Mouse (Mus musculus) cerebellum, adult 18-20 months (tissue): ENCODE data around the gene Zfp385c.
A peak's percentile ranks its signal among the peaks of the same experiment; 100 is the strongest.

Experiments
- DNase-seq, 2 experiments: peaks; one replicate each; pipeline ENCODE4 v3.0.0; 2021

Gene Zfp385c

GRCm38 (mm10) chr11:100714948-100715347 lies 22.7 kb upstream of the Zfp385c start:
- no peak for DNase-seq

GRCm38 (mm10) chr11:100714534-100714915 lies 22.3 kb upstream of the Zfp385c start:
- DNase-seq, result peak; percentile 80 to 82

GRCm38 (mm10) chr11:100713735-100714533 lies 21.7 kb upstream of the Zfp385c start, which contains the start of gene Hspb9:
Gene Hspb9 (plus strand): TSS chr11:100713850.
- DNase-seq, result peak in 1 of 2 experiments; percentile 28

GRCm38 (mm10) chr11:100713174-100713573 lies 20.9 kb upstream of the Zfp385c start:
- DNase-seq, result no peak

GRCm38 (mm10) chr11:100711783-100712615 lies 19.7 kb upstream of the Zfp385c start, which contains the start of gene Kat2a:
Gene Kat2a (minus strand): TSS chr11:100712465.
- peak; percentile 89 to 92 for DNase-seq

GRCm38 (mm10) chr11:100710977-100711376 lies 18.7 kb upstream of the Zfp385c start:
- DNase-seq, result no peak

GRCm38 (mm10) chr11:100710528-100710927 lies 18.3 kb upstream of the Zfp385c start:
- no peak for DNase-seq

- no peak for DNase-seq
These were observed 17.1 kb upstream of the Zfp385c start for GRCm38 (mm10) chr11:100709201-100709810.

GRCm38 (mm10) chr11:100705095-100705747 lies 13.0 kb upstream of the Zfp385c start:
- no peak for DNase-seq

GRCm38 (mm10) chr11:100703851-100704531 lies 11.7 kb upstream of the Zfp385c start, which contains the start of gene Dhx58:
Gene Dhx58 (minus strand): TSS chr11:100704271.
- DNase-seq, result no peak

- DNase-seq, result no peak
These were observed 11.1 kb upstream of the Zfp385c start for GRCm38 (mm10) chr11:100703366-100703765.

GRCm38 (mm10) chr11:100702906-100703305 lies 10.7 kb upstream of the Zfp385c start:
- no peak for DNase-seq

- DNase-seq, result peak; percentile 74 to 75
These were observed 10.0 kb upstream of the Zfp385c start for GRCm38 (mm10) chr11:100702081-100702851.

GRCm38 (mm10) chr11:100701301-100701700 lies 9.0 kb upstream of the Zfp385c start:
- DNase-seq, result no peak

- no peak for DNase-seq
These were observed 8.5 kb upstream of the Zfp385c start for GRCm38 (mm10) chr11:100700710-100701109.

- DNase-seq, result no peak
These were observed 5.7 kb upstream of the Zfp385c start for GRCm38 (mm10) chr11:100697921-100698320.

GRCm38 (mm10) chr11:100694926-100695325 lies 2.7 kb upstream of the Zfp385c start:
- DNase-seq, result peak; percentile 69 to 78

GRCm38 (mm10) chr11:100693154-100693553 lies 899 bp upstream of the Zfp385c start:
- no peak for DNase-seq

GRCm38 (mm10) chr11:100690389-100690788 lies 1.9 kb downstream of the Zfp385c start:
- DNase-seq, result no peak

GRCm38 (mm10) chr11:100688443-100688842 lies 3.8 kb downstream of the Zfp385c start:
- no peak for DNase-seq

- no peak for DNase-seq
These were observed 5.0 kb downstream of the Zfp385c start for GRCm38 (mm10) chr11:100687265-100687664.
